Mouse (Mus musculus) urinary bladder, postnatal 4 days (tissue): Measurements from ENCODE around the gene Ppfibp1.

Source experiments
- DNase-seq, 2 experiments: peaks; one replicate each; pipeline ENCODE4 v3.0.0; 2021 to 2022; ENCODE audit warnings: low spot score in 2 of 2

Gene Ppfibp1

GRCm38 (mm10) chr6:146995878-146996277 lies 107.6 kb downstream of the Ppfibp1 start:
- no peak for DNase-seq

GRCm38 (mm10) chr6:146997006-146997405 lies 108.7 kb downstream of the Ppfibp1 start:
- DNase-seq = no peak

- no peak for DNase-seq
Observed at GRCm38 (mm10) chr6:146998710-146999109, 110.4 kb downstream of the Ppfibp1 start.

GRCm38 (mm10) chr6:146999302-146999701 lies 111.0 kb downstream of the Ppfibp1 start:
- no peak for DNase-seq

- no peak for DNase-seq
Observed at GRCm38 (mm10) chr6:146999755-147000154, 111.5 kb downstream of the Ppfibp1 start.

- DNase-seq = no peak
Observed at GRCm38 (mm10) chr6:147008148-147008547, 119.9 kb downstream of the Ppfibp1 start.

GRCm38 (mm10) chr6:147010358-147010757 lies 122.1 kb downstream of the Ppfibp1 start:
- DNase-seq = no peak

- no peak for DNase-seq
Observed at GRCm38 (mm10) chr6:147010811-147011520, 122.7 kb downstream of the Ppfibp1 start.

GRCm38 (mm10) chr6:147011555-147011954 lies 123.3 kb downstream of the Ppfibp1 start:
- DNase-seq = no peak

GRCm38 (mm10) chr6:147011977-147012376 lies 123.7 kb downstream of the Ppfibp1 start:
- DNase-seq = no peak

- DNase-seq = peak in 1 of 2 experiments; percentile 38
Observed at GRCm38 (mm10) chr6:147013546-147013945, 125.3 kb downstream of the Ppfibp1 start.

GRCm38 (mm10) chr6:147017906-147018305 lies 129.6 kb downstream of the Ppfibp1 start:
- no peak for DNase-seq

GRCm38 (mm10) chr6:147018364-147018763 lies 130.1 kb downstream of the Ppfibp1 start:
- DNase-seq = peak in 1 of 2 experiments; percentile 51

- DNase-seq = peak in 1 of 2 experiments; percentile 30
Observed at GRCm38 (mm10) chr6:147021181-147021580, 132.9 kb downstream of the Ppfibp1 start.

- DNase-seq = peak in 1 of 2 experiments; percentile 55
Observed at GRCm38 (mm10) chr6:147022375-147023132, 134.3 kb downstream of the Ppfibp1 start.

- no peak for DNase-seq
Observed at GRCm38 (mm10) chr6:147023133-147023395, 134.8 kb downstream of the Ppfibp1 start.

- DNase-seq = no peak
Observed at GRCm38 (mm10) chr6:147023568-147023967, 135.3 kb downstream of the Ppfibp1 start.

- no peak for DNase-seq
Observed at GRCm38 (mm10) chr6:147024761-147025160, 136.5 kb downstream of the Ppfibp1 start.

- DNase-seq = no peak
Observed at GRCm38 (mm10) chr6:147028396-147028795, 140.1 kb downstream of the Ppfibp1 start.

- no peak for DNase-seq
Observed at GRCm38 (mm10) chr6:147029591-147029990, 141.3 kb downstream of the Ppfibp1 start.

GRCm38 (mm10) chr6:147030096-147030885 lies 142.0 kb downstream of the Ppfibp1 start:
- no peak for DNase-seq

GRCm38 (mm10) chr6:147032303-147032925 lies 144.1 kb downstream of the Ppfibp1 start, which contains the start of gene Rep15:
Rep15 (plus strand) TSS chr6:147032584.
- no peak for DNase-seq
